Mouse (Mus musculus): ENCODE data around the gene Fbxw8. TPM values are rescaled to one million over a fixed set of nuclear protein-coding genes. Genes with fewer than 3 reads are reported as not detected.

The Fbxw8 gene
- polyA plus RNA-seq, 1 experiment from 2014 or later: 16.0 TPM

- Histone ChIP-seq H3K27ac (ENCODE audit: low read length) (no peak overlapping the region), H3K9me3 (ENCODE audit: control insufficient read depth, low read length) (no peaks in the 10 kb centered on the region), H3K9ac (ENCODE audit: low read depth, low read length) (no peak overlapping the region), H3K27me3 (replicated peaks; ENCODE audit: control insufficient read depth, insufficient read depth, low read length) (no peaks in the 10 kb centered on the region), H3K4me1 (ENCODE audit: control insufficient read depth, insufficient read depth, low read length) (peaks cover 6% of the 10 kb centered on the region; the same call in 1 of the 2 replicates), H3K4me3 (ENCODE audit: low read length) (no peak overlapping the region), H3K36me3 (ENCODE audit: control insufficient read depth, insufficient read depth, low read length) (peaks cover 9% of the 10 kb centered on the region; the same call in 1 of the 2 replicates), H3K4me2 (ENCODE audit: low read depth, low read length) (no peak overlapping the region)
- no peak for ATAC-seq
- WGBS: 82% methylated on average over 6 of the region's 6 CpGs
Observed at GRCm38 (mm10) chr5:118078550-118078949, 76.7 kb downstream of the Fbxw8 start.

GRCm38 (mm10) chr5:118076721-118077592 is 78.3 kb downstream of the Fbxw8 start:
- no peak for ATAC-seq
- Histone ChIP-seq H3K27me3 (replicated peaks; ENCODE audit: control insufficient read depth, insufficient read depth, low read length) (no peaks in the 10 kb centered on the region), H3K9me3 (ENCODE audit: control insufficient read depth, low read length) (no peaks in the 10 kb centered on the region), H3K9ac (ENCODE audit: low read depth, low read length) (no peak overlapping the region), H3K4me2 (ENCODE audit: low read depth, low read length) (no peak overlapping the region), H3K4me1 (ENCODE audit: control insufficient read depth, insufficient read depth, low read length) (no peaks in the 10 kb centered on the region), H3K27ac (ENCODE audit: low read length) (no peak overlapping the region), H3K36me3 (ENCODE audit: control insufficient read depth, insufficient read depth, low read length) (peaks cover 17% of the 10 kb centered on the region; the same call in 1 of the 2 replicates), H3K4me3 (ENCODE audit: low read length) (no peak overlapping the region)
- 86% methylated on average over 15 of the region's 15 CpGs for WGBS

GRCm38 (mm10) chr5:118073213-118073773 is 82.0 kb downstream of the Fbxw8 start:
- Histone ChIP-seq H3K36me3 (ENCODE audit: control insufficient read depth, insufficient read depth, low read length) (peaks cover 17% of the 10 kb centered on the region; the same call in 1 of the 2 replicates), H3K27ac (ENCODE audit: low read length) (no peak overlapping the region), H3K27me3 (replicated peaks; ENCODE audit: control insufficient read depth, insufficient read depth, low read length) (no peaks in the 10 kb centered on the region), H3K9me3 (ENCODE audit: control insufficient read depth, low read length) (no peaks in the 10 kb centered on the region), H3K4me3 (ENCODE audit: low read length) (no peak overlapping the region), H3K4me2 (ENCODE audit: low read depth, low read length) (no peak overlapping the region), H3K9ac (ENCODE audit: low read depth, low read length) (no peak overlapping the region), H3K4me1 (ENCODE audit: control insufficient read depth, insufficient read depth, low read length) (no peaks in the 10 kb centered on the region)
- ATAC-seq: no peak
- 86% methylated on average over 15 of the region's 15 CpGs for WGBS

- Histone ChIP-seq H3K36me3 (ENCODE audit: control insufficient read depth, insufficient read depth, low read length) (peaks cover 17% of the 10 kb centered on the region; the same call in 1 of the 2 replicates), H3K4me3 (ENCODE audit: low read length) (no peak overlapping the region), H3K9me3 (ENCODE audit: control insufficient read depth, low read length) (no peaks in the 10 kb centered on the region), H3K27me3 (replicated peaks; ENCODE audit: control insufficient read depth, insufficient read depth, low read length) (no peaks in the 10 kb centered on the region), H3K27ac (ENCODE audit: low read length) (no peak overlapping the region), H3K9ac (ENCODE audit: low read depth, low read length) (no peak overlapping the region), H3K4me2 (ENCODE audit: low read depth, low read length) (no peak overlapping the region), H3K4me1 (ENCODE audit: control insufficient read depth, insufficient read depth, low read length) (peaks cover 3% of the 10 kb centered on the region; the same call in 1 of the 2 replicates)
- no peak for ATAC-seq
- WGBS: 79% methylated on average over 5 of the region's 5 CpGs
Observed at GRCm38 (mm10) chr5:118071766-118072165, 83.5 kb downstream of the Fbxw8 start.

- Histone ChIP-seq H3K36me3 (ENCODE audit: control insufficient read depth, insufficient read depth, low read length) (0 out of 2 replicates have a peak, but pooled peaks cover 9% of the 10 kb centered on the region), H3K4me1 (ENCODE audit: control insufficient read depth, insufficient read depth, low read length) (peaks cover 9% of the 10 kb centered on the region; the same call in 1 of the 2 replicates), H3K27ac (ENCODE audit: low read length) (no peak overlapping the region), H3K9me3 (ENCODE audit: control insufficient read depth, low read length) (no peaks in the 10 kb centered on the region), H3K4me3 (ENCODE audit: low read length) (no peak overlapping the region), H3K9ac (ENCODE audit: low read depth, low read length) (no peak overlapping the region), H3K4me2 (ENCODE audit: low read depth, low read length) (no peak overlapping the region), H3K27me3 (replicated peaks; ENCODE audit: control insufficient read depth, insufficient read depth, low read length) (no peaks in the 10 kb centered on the region)
- WGBS: 37% methylated on average over 9 of the region's 9 CpGs
- ATAC-seq: peak; percentile 55
Observed at GRCm38 (mm10) chr5:118069315-118069714, 85.9 kb downstream of the Fbxw8 start.

- H3K27me3 ChIP-seq (replicated peaks; ENCODE audit: control insufficient read depth, insufficient read depth, low read length): no peaks in the 10 kb centered on the region
- no peak for ATAC-seq
- no peak overlapping the region for H3K27ac ChIP-seq (ENCODE audit: low read length)
- no peak overlapping the region for H3K4me3 ChIP-seq (ENCODE audit: low read length)
- H3K36me3 ChIP-seq (ENCODE audit: control insufficient read depth, insufficient read depth, low read length): 0 out of 2 replicates have a peak, but pooled peaks cover 9% of the 10 kb centered on the region
- H3K9me3 ChIP-seq (ENCODE audit: control insufficient read depth, low read length): no peaks in the 10 kb centered on the region
- no peak overlapping the region for H3K9ac ChIP-seq (ENCODE audit: low read depth, low read length)
- H3K4me1 ChIP-seq (ENCODE audit: control insufficient read depth, insufficient read depth, low read length): peaks cover 9% of the 10 kb centered on the region; the same call in 1 of the 2 replicates
- 90% methylated on average over 9 of the region's 9 CpGs for WGBS
- no peak overlapping the region for H3K4me2 ChIP-seq (ENCODE audit: low read depth, low read length)
Observed at GRCm38 (mm10) chr5:118067984-118068494, 87.2 kb downstream of the Fbxw8 start.

- H3K9ac ChIP-seq (ENCODE audit: low read depth, low read length): no peak overlapping the region
- H3K4me2 ChIP-seq (ENCODE audit: low read depth, low read length): no peak overlapping the region
- no peaks in the 10 kb centered on the region for H3K9me3 ChIP-seq (ENCODE audit: control insufficient read depth, low read length)
- no peak overlapping the region for H3K27ac ChIP-seq (ENCODE audit: low read length)
- H3K4me1 ChIP-seq (ENCODE audit: control insufficient read depth, insufficient read depth, low read length): peaks cover 9% of the 10 kb centered on the region; the same call in 1 of the 2 replicates
- ATAC-seq: peak; percentile 54
- 63% methylated on average over 4 of the region's 4 CpGs for WGBS
- no peak overlapping the region for H3K4me3 ChIP-seq (ENCODE audit: low read length)
- H3K27me3 ChIP-seq (replicated peaks; ENCODE audit: control insufficient read depth, insufficient read depth, low read length): no peaks in the 10 kb centered on the region
- 0 out of 2 replicates have a peak, but pooled peaks cover 8% of the 10 kb centered on the region for H3K36me3 ChIP-seq (ENCODE audit: control insufficient read depth, insufficient read depth, low read length)
Observed at GRCm38 (mm10) chr5:118067572-118067971, 87.7 kb downstream of the Fbxw8 start.

- no peaks in the 10 kb centered on the region for H3K27me3 ChIP-seq (replicated peaks; ENCODE audit: control insufficient read depth, insufficient read depth, low read length)
- no peak overlapping the region for H3K9ac ChIP-seq (ENCODE audit: low read depth, low read length)
- H3K27ac ChIP-seq (ENCODE audit: low read length): no peak overlapping the region
- ATAC-seq: no peak
- H3K4me1 ChIP-seq (ENCODE audit: control insufficient read depth, insufficient read depth, low read length): peaks cover 9% of the 10 kb centered on the region; the same call in 1 of the 2 replicates
- 68% methylated on average over 5 of the region's 5 CpGs for WGBS
- no peak overlapping the region for H3K4me2 ChIP-seq (ENCODE audit: low read depth, low read length)
- no peak overlapping the region for H3K4me3 ChIP-seq (ENCODE audit: low read length)
- 0 out of 2 replicates have a peak, but pooled peaks cover 2% of the 10 kb centered on the region for H3K36me3 ChIP-seq (ENCODE audit: control insufficient read depth, insufficient read depth, low read length)
- no peaks in the 10 kb centered on the region for H3K9me3 ChIP-seq (ENCODE audit: control insufficient read depth, low read length)
Observed at GRCm38 (mm10) chr5:118066828-118067227, 88.4 kb downstream of the Fbxw8 start.
